Mouse (Mus musculus) right cerebral cortex, postnatal 14 days (tissue): ENCODE data around the gene Gm47189.
"Not testable (repeated sequence)": the region's sequence is repeated elsewhere in the genome, so short reads cannot be mapped to it uniquely, and the experiment has no call there.

ENCODE experiments used
- DNase-seq: peaks from one replicate; pipeline ENCODE4 v3.0.0; 2022

Gm47189 gene

DNA sequence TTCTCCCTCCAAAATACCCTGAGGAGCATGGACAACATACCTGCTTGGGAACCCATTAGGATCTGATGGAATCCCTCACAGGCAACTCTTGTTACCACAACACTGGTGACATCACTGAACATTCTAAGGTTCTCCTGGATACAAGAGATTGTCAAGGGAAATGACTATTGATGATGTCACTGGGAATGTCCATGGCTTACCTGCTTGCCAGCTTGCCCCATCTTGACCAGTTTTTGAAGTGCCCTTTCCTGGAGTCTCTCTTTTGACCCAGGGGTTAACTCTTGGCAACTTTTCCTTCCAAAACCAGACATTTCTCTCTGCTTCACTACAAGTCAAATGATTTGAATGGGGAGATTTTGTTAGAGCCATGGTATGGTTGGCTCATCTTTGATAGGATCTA lies at the start of gene Gm47189:
TSS of gene Gm47189 (minus strand) at position 101 of the 400 bp plus-strand sequence.
- DNase-seq = not testable (repeated sequence)

DNA sequence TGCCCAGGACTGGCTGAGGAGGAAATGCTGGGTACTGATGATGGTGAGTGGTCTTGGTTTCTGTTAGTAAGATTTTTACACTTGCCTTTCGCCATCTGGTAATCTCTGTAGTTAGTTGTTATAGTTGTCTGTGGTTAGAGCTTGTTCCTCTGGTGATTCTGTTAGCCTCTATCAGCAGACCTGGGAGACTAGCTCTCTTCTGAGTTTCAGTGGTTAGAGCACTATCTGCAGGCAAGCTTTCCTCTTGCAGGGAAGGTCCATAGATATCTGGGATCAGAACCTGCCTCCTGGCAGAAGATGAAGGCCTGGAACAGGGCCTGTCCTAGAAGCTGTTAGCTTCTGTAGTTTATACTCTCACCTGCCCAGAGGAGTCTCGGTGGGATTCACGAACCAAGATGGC lies 16.3 kb downstream of the Gm47189 start:
- DNase-seq = not testable (repeated sequence)

DNA sequence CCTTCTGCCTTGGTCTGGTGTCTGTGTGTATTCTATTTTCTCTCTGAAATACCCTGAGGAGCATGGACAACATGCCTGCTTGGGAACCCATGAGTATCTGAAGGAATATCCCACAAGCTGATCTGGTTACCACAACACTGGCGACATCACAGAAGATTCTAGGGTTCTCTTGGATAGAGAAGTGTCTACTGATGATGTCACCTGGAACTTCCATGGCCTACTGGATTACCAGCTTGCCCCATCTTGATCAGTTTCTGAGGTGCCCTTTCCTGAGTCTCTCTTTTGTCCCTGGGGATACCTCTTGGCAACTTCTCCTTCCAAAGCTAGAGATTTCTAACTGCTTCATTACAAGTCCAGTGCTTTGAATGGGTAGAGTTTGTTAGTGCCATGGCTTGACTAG lies 21.7 kb downstream of the Gm47189 start, which contains the start of gene Gm7929:
TSS of gene Gm7929 (minus strand) at position 101 of the 400 bp plus-strand sequence.
- not testable (repeated sequence) for DNase-seq

DNA sequence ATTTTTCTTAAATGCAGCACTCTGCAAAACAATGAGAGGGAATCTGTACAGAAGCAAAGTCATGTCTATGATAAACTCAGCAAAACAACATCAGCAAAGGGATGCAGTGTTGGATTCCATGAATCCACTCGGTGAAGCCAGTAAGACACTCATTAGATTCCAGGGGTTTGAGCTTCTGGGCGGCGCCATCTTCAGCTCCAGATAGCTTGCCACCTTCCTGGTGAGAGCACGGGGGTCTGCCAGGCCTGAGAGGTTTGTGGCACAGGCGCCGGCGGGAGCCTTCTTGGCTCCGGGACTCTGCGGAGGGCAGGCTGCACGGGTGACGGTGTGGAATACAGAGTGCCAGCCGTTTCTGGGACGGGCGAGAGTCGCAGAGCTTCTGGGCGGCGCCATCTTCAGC lies 48.8 kb downstream of the Gm47189 start:
- DNase-seq = not testable (repeated sequence)

DNA sequence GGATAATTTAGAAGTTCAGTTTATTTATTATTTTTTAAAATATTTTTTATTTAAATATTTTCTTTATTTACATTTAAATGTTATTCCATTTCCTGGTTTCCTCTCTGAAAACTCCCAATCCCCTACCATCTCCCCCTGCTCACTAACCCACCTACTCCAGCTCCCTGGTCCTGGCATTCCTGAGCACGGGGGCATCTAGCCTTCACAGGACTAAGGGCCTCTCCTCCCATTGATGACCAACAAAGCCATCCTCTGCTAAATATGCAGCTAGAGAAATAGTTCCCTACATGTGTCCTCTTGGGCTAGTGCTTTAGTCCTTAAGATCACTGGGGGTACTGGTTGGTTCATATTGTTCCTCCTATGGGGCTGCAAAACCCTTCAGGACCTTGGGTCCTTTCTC lies 55.1 kb downstream of the Gm47189 start:
- DNase-seq = not testable (repeated sequence)
